Mouse (Mus musculus): ENCODE results near the gene Dtnbp1.

The Dtnbp1 gene

GRCm38 (mm10) chr13:45001911-45002615 lies at the start of gene Dtnbp1:
Gene Dtnbp1, minus strand, starts transcription at chr13:45002147.
- peak; percentile 79 to 89 for DNase-seq

- DNase-seq: no peak
Observed at GRCm38 (mm10) chr13:45049261-45050020, 47.5 kb upstream of the Dtnbp1 start.

GRCm38 (mm10) chr13:45043466-45043865 lies 41.5 kb upstream of the Dtnbp1 start:
- no peak for DNase-seq

GRCm38 (mm10) chr13:45040741-45041140 lies 38.8 kb upstream of the Dtnbp1 start:
- DNase-seq: no peak

GRCm38 (mm10) chr13:45040195-45040594 lies 38.2 kb upstream of the Dtnbp1 start:
- DNase-seq: no peak

- no peak for DNase-seq
Observed at GRCm38 (mm10) chr13:45036417-45036816, 34.5 kb upstream of the Dtnbp1 start.

- DNase-seq: no peak
Observed at GRCm38 (mm10) chr13:45034759-45035158, 32.8 kb upstream of the Dtnbp1 start.

GRCm38 (mm10) chr13:45033360-45033759 lies 31.4 kb upstream of the Dtnbp1 start:
- no peak for DNase-seq

GRCm38 (mm10) chr13:45032484-45032883 lies 30.5 kb upstream of the Dtnbp1 start:
- no peak for DNase-seq

GRCm38 (mm10) chr13:45031748-45032147 lies 29.8 kb upstream of the Dtnbp1 start:
- no peak for DNase-seq

- DNase-seq: peak in 1 of 2 experiments; percentile 31
Observed at GRCm38 (mm10) chr13:45031314-45031713, 29.4 kb upstream of the Dtnbp1 start.

GRCm38 (mm10) chr13:45030830-45031229 lies 28.9 kb upstream of the Dtnbp1 start:
- DNase-seq: peak; percentile 91

GRCm38 (mm10) chr13:45029791-45030190 lies 27.8 kb upstream of the Dtnbp1 start:
- DNase-seq: no peak

GRCm38 (mm10) chr13:45026291-45026690 lies 24.3 kb upstream of the Dtnbp1 start:
- no peak for DNase-seq

- no peak for DNase-seq
Observed at GRCm38 (mm10) chr13:45024821-45025220, 22.9 kb upstream of the Dtnbp1 start.

GRCm38 (mm10) chr13:45023356-45024150 lies 21.6 kb upstream of the Dtnbp1 start:
- DNase-seq: no peak

- DNase-seq: peak; percentile 59 to 62
Observed at GRCm38 (mm10) chr13:45008150-45008549, 6.2 kb upstream of the Dtnbp1 start.

GRCm38 (mm10) chr13:45007726-45008125 lies 5.8 kb upstream of the Dtnbp1 start:
- DNase-seq: peak in 1 of 2 experiments; percentile 31

- peak in 1 of 2 experiments; percentile 30 for DNase-seq
Observed at GRCm38 (mm10) chr13:45006483-45006882, 4.5 kb upstream of the Dtnbp1 start.

- peak; percentile 64 to 78 for DNase-seq
Observed at GRCm38 (mm10) chr13:45005861-45006260, 3.9 kb upstream of the Dtnbp1 start.

- no peak for DNase-seq
Observed at GRCm38 (mm10) chr13:45004987-45005592, 3.1 kb upstream of the Dtnbp1 start.

- no peak for DNase-seq
Observed at GRCm38 (mm10) chr13:45003026-45003425, 1.1 kb upstream of the Dtnbp1 start.

Measured in kidney, postnatal 25 days (tissue).